Mouse (Mus musculus) spleen, postnatal 36 days (tissue): ENCODE results near the gene Dydc1.

Experiments
- DNase-seq, 2 experiments: peaks; one replicate each; pipeline ENCODE4 v3.0.0; 2022; ENCODE audit warnings: low spot score in 2 of 2, mixed read lengths in 1 of 2

The Dydc1 gene

GRCm38 (mm10) chr14:41098726-41099125 lies 26.0 kb downstream of the Dydc1 start:
- no peak for DNase-seq

DNA sequence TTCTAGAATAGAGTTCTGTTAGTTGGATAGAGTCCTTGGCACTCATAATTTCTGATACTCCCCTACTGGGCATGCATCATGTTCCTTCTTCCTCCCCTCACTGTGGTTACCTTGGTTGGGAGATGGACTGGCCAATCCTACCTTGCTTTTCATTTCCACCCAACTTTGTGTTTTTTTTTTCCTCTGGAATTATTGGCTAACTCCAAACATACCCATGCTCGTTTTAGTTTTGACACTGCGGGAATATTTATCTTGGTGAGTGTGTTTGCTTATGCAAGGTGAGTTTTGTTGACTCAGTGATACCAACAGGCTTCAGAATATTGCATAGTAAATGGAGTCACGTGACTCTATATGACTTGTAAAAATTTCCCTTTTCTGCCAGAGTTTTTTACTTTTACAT lies 28.0 kb downstream of the Dydc1 start:
- DNase-seq, result no peak

DNA sequence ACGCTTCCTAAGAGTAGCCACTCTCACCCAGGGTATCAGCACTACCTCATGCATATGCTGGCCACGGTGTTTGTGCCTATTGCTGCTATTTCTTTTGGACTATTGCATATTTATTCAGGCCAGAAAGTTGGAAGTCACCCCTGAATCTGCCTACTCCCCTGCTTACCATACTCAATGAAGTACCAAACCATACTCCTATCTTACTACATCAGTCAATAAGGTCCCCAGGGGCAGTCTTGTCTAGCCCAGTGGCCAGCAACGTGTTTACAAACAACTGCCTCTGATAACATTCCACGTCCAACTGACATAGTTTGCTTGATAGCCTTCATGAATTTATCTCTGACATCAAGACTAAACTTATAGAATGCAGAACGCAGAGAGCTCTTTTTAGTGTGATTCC lies 28.5 kb downstream of the Dydc1 start:
- DNase-seq, result no peak

DNA sequence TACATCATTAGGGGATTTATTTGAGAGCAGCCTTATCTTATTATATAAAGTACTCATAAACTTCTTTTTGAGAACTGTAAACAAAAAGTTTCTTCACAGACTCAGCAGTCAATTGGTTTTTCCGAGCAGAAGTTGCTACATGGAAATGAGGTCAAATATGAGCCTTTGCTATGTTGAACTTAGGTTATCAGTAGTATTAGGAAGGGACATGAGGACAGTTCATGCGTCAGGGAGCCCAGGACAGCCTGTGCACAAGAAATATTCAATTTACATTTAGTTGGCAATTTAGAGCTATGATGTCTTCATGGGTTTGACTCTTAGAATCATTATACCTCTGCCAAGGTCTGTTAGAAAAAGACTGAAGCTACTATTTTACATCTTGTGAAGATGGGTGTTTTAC lies 29.6 kb downstream of the Dydc1 start:
- no peak for DNase-seq

DNA sequence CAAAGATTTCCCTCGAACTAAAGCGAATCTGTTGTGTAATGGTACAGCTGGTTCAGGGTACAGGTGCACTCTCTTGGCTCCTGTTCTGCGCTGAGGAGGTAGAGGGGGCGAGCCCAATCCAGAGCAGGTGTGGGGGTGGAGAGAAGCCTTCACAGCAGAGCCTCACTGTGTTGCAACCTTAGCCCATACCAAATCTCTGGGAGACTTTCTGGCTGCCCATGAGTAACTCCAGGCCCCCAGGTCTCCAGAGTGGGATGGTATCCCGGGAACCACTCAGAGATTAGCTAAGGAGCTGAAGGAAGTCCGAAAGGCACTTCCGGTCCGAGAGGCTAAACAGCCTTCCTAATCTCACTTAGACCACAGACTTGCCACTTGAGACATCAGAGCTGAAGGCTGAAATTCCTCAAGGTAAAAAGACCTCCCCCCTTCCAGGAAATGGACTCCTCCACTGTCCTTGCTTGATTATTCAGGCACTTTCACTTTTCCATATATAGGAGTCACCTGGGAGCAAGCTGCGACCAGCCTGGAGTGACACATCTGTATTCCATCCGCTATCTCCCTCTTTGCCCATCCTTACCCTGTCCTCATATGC lies 32.2 kb downstream of the Dydc1 start, which contains the start of gene Mat1a:
TSS of gene Mat1a (plus strand) at position 183 of the 592 bp plus-strand sequence.
- DNase-seq, result no peak

DNA sequence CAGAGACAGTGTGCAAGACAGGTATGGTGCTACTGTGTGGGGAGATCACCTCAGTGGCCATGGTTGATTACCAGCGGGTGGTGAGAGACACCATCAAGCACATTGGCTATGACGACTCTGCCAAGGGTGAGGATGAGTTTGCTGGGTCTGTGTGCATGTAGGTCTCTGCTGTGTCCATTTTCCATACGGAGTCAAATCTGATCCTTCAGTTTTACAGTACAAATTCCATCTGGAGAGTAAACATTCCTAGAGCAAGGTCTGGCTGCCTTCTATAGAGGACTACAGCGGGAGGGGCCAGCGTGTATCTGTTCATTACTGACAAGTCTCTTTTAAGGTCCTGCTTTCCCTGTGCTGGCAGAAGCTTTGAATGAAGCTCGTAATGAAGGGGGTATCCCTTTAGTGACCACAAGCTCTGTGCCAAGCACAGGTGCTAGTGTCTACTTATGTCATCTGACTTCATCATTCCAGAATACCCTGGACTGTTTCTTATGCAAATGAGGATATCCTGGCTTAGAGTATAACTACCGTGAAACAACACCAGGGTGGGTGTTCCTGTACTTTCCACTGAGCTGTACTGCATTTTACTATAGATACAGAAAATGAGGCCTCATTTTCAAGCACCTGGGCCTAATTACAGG lies 38.4 kb downstream of the Dydc1 start:
- DNase-seq, result no peak

DNA sequence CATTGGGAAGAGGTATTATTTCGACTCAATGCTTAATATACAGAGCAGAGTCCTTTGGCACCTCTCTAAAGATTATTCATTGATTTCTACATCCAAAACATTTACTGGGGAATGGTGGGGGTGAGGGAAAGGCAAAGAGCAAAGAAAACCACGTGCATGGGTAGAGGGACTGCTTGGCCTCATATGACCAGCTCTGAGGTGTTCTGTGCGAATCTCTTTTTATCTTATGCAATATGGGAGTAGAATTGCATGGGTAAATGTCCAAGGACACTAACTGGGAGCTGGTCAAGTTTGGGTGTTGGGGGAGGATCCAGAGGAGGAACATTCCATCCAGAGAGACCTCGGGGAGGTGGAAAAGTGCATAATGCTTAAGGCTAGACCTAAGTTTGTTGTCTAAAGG lies 40.2 kb downstream of the Dydc1 start:
- no peak for DNase-seq

- no peak for DNase-seq
Observed at GRCm38 (mm10) chr14:41116271-41116670, 43.6 kb downstream of the Dydc1 start.

- no peak for DNase-seq
Observed at GRCm38 (mm10) chr14:41124683-41125082, 52.0 kb downstream of the Dydc1 start.

- DNase-seq, result no peak
Observed at GRCm38 (mm10) chr14:41127997-41128396, 55.3 kb downstream of the Dydc1 start.

- DNase-seq, result no peak
Observed at GRCm38 (mm10) chr14:41131540-41131939, 58.8 kb downstream of the Dydc1 start, which contains the start of gene Sftpa1. Gene Sftpa1, plus strand, starts transcription at chr14:41131782.

GRCm38 (mm10) chr14:41137006-41137405 lies 64.3 kb downstream of the Dydc1 start:
- no peak for DNase-seq

DNA sequence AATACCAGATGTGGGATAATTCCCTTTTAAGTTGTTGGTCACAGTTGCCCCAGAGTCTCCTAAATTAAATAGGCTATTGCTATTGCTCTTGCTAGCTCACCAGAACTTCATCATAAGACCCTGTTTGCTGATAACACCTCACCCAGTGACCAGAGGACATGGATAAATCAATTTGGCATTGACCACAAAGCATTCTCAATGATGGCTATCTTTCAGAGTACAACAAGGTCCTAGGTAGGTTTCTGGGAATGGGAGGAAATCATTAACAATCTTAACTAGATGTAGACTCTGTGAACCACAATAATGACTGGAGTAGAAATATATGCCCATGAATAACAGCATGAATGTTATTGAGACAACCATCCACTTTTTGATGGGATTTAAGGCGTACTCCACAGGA lies 68.0 kb downstream of the Dydc1 start:
- DNase-seq, result no peak
